Mouse (Mus musculus) spleen, adult 12 weeks (tissue): Measurements from ENCODE around the gene P2ry2.

ENCODE experiments used
- DNase-seq: peaks from one replicate; pipeline ENCODE4 v3.0.0; 2022; ENCODE audit warnings: low spot score

The P2ry2 gene

GRCm38 (mm10) chr7:100984452-100985395 is 27.9 kb downstream of the P2ry2 start:
- no peak for DNase-seq

DNA sequence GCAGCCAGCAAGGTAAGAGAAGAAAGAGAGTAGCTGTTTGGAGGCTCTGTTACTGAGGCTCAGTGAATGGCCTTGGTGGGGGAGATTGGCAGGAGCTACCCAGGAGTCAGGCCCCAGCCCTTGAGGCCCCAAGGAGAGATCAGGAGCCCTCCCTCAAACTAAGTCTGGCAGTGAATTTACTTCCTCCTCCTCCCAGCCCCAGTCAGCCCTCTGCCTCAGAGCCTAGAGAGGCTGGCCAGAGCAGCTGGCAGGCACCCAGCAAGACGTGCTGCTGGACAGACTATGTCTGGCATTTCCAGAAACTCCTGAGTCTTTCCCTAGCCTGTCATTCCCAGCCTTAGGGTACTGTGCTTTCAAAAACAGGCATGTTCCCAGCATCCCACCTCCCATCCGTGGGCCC is 33.5 kb downstream of the P2ry2 start:
- no peak for DNase-seq

GRCm38 (mm10) chr7:100978171-100978570 is 34.5 kb downstream of the P2ry2 start:
- DNase-seq, result no peak

DNA sequence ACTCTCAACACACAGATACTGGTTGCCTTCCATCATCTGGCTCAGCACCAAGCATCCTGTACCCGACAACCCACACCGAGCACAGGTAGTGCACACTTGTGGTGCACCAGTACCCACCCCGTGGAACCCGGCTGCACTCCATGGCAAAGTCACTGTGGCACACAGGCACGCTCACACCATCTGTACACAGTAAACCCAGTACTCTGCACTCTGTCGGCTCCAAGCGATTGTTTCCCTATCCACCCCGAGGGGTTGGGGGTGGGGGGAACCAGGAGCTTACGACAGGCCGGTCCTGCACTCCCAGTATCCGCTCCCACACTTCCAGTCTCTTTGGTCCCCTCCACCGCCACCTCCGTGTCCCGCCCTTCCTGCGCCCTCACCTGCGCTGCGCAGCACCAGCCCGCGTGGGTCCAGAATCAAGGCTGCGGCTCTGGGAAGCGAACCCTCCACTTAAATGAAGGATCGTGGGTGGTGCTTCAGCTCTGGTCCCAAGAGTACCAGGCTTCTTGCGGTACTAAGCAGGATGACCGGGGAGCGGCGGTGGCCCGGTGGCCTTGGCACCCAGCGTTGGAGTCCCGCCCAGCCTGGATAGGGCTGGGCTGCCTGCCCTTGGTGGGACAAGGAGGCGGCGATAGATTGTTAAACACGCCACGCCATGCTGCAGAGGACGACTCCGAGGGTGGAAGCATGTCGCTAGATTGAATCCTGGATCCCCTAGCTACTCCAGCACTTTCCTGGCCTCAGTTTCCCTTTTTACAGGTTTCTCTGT is 38.3 kb downstream of the P2ry2 start, which contains the start of gene P2ry6:
TSS of gene P2ry6 (minus strand) at position 515 of the 769 bp plus-strand sequence.
- no peak for DNase-seq

DNA sequence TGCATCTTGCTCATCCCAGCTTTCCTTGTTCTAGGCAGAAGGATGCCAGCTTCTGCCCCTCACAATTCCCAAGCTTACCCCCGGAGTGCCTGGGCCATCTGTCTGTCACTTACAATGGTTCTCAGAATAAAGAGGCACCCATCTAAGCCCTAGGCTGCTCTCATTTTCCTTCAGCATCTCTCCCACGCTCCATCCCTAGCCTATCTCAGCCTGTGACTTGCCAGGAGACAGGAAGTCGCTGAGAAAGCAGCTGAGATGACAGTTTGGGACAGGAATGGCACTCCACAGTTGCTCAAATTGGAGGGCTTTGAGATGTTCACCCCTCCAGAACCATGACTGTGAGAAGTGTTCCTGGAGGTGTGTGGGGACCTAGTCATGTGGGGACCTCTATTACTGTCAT is 39.8 kb downstream of the P2ry2 start:
- DNase-seq, result no peak

DNA sequence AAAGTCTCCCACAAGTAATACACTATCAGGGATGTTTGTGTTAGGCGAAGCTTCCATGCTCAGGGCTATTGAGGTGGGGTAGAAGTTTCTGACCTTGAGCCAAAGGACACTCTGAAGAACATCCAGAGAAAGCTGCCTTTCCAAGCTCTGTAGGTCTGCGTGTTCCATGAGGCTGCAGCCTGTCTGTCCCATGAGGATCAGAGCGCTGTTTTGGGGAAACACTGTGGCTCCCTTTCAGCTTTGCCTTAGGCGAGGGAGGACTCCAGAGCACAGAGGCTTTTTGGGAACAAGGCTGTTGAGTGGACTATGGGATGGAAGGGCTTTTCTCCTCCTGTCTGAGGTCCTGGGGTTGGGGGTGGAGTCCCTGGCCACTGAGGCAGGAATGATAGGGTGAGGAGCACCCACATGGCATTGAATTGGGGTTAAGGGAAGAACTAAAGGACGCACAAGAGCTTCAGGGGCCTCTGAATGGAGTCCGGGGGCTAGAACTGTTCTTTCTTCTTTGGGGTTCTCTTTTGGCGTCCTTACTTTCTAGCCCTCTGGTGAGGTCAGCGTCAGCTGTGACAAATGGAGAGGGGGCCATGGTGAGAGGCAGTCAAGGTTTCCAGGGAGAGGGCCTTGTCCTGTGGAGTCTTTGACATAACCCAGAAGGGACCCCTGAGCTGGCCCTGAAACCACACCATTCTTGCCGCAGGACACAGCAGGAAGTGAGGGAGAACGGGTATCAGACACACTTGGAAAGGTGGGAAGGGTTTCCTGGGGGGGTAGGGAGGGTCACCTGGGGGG is 43.6 kb downstream of the P2ry2 start:
- DNase-seq, result no peak

DNA sequence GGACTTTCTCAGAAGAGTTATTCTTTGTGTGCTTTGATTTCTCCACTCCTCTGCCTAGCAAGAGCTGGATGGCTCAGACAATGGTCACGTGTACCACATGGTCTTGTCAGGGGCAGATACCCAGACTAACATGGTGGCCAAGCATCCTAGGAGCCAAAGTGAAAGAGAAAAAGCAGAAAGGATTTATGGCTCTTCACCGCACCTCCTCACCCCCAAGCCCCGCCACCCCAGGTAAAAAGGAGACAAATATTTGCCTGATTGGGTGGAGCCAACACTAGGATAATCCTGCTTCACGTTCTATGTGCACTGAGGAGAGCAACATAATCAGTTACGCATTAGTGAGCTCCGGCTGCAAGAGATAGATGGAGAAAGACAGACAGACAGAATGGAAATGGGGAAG is 44.3 kb downstream of the P2ry2 start:
- no peak for DNase-seq

DNA sequence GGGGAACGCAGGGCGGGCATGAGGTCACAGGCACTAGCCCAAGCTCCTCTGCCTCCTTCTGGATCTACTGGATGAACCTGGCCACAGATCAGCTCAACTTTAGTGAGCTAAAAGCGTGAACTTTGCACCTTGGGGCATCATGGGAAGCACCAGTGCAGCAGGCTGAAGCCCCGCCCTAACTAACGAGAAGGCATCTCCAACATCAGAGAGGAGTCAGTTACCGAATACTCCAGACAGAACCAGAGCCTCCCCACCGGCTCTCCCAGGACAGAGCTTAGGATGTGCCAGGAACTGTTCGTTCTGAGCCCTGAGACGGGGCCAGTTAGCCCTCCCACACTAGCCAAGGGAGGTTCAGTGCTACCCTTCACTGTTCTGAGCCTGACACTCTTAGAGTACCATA is 44.8 kb downstream of the P2ry2 start:
- no peak for DNase-seq

GRCm38 (mm10) chr7:100966014-100966413 is 46.7 kb downstream of the P2ry2 start:
- no peak for DNase-seq

GRCm38 (mm10) chr7:100965079-100965478 is 47.6 kb downstream of the P2ry2 start:
- DNase-seq, result no peak

GRCm38 (mm10) chr7:100964242-100964641 is 48.4 kb downstream of the P2ry2 start:
- no peak for DNase-seq

DNA sequence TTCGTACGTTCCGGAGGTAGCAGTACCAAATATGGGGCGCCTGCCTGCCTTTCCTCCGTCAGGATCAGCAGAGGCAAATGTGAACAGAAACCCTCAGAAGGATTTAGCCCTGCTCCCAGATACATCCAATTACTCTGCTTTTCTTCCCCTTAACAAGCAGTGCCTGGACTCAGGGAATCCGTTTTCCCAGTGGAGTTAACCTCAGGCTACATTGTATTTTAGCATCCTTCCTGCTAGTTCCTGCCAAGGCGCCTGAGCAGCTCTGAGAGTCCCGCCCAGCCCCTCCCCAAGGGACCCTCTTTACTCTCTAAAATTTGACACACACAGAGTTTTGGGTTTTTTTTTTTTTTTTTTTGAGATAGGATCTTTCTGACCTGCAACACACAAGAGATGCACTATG is 49.3 kb downstream of the P2ry2 start:
- no peak for DNase-seq

- DNase-seq, result no peak
Measured at GRCm38 (mm10) chr7:100961146-100961545, 51.5 kb downstream of the P2ry2 start.

GRCm38 (mm10) chr7:100960462-100960861 is 52.2 kb downstream of the P2ry2 start:
- no peak for DNase-seq

DNA sequence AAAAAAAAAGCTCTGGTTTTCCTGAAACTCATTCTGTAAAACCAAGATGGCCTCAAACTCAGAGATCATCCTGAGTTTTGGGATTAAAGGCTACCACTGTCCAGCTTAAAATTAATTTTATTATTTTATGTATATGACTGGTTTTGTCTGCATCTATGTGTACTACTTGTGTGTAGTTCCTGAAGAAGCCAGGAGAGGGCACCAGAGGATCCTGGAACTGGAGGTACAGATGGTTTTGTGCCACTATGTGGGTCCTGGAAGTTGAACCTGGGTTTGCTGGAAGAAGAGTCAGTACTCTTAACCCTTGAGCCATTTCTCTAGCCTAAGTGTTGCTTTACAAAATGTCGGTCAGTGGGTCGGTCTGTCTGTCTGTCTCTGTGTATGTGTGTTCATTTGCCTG is 54.2 kb downstream of the P2ry2 start:
- no peak for DNase-seq

DNA sequence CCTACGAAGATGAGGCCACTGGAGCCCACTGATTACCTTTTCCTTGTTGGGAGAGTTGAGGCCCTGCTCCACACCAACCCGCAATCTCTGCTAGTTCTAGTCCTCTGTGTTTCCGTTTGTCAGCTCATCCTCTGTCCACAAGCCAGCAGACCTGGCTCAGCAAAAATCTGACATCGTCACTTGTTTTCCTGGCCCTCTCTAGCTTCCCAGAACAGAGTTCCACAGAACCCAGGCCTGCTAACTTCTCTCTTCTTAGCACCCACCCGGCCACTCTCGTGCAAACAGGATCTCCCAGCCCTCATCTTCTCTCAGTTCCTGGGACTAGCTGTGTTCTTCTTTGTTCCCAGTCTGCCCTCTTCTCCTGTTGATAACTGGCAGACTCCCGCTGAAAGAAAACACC is 60.0 kb downstream of the P2ry2 start:
- DNase-seq, result no peak

DNA sequence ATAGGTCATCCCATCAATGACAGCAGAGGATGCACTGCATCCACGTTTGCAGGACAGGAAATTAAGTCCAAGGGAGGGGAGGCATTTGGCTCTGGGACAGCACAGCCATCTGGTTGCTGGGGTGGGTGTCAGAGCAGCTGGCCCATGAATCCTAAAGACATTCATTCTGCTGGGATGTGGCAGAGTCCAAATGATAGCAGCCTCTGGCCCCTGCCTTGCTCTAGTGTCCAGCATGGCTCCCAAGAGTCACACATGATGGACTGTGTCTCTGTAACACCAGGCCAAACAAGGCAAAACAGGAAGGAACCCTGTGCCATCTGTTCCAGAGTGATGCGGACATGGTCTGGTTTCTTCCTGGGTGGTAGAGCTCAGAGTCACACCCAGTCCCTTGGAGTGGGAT is 60.8 kb downstream of the P2ry2 start:
- DNase-seq, result no peak

GRCm38 (mm10) chr7:100950481-100951010 is 62.1 kb downstream of the P2ry2 start:
- no peak for DNase-seq

GRCm38 (mm10) chr7:100950031-100950430 is 62.6 kb downstream of the P2ry2 start:
- DNase-seq, result no peak
